Mouse (Mus musculus): ENCODE results near the gene Skiv2l.

GRCm38 (mm10) chr17:34799531-34799925, 50.5 kb downstream of the Skiv2l start:
- TF ChIP-seq CTCF (IDR thresholded peaks at IDR 0.05; ENCODE audit: extremely low read depth, insufficient read length, insufficient replicate concordance, low read depth, low read length) (no peak), POLR2A (IDR thresholded peaks at IDR 0.05; ENCODE audit: low read depth, low read length) (no peak)

Data from small intestine, adult 2 months (tissue).